Mouse (Mus musculus): Measurements from ENCODE around the gene Hcn2.

DNA sequence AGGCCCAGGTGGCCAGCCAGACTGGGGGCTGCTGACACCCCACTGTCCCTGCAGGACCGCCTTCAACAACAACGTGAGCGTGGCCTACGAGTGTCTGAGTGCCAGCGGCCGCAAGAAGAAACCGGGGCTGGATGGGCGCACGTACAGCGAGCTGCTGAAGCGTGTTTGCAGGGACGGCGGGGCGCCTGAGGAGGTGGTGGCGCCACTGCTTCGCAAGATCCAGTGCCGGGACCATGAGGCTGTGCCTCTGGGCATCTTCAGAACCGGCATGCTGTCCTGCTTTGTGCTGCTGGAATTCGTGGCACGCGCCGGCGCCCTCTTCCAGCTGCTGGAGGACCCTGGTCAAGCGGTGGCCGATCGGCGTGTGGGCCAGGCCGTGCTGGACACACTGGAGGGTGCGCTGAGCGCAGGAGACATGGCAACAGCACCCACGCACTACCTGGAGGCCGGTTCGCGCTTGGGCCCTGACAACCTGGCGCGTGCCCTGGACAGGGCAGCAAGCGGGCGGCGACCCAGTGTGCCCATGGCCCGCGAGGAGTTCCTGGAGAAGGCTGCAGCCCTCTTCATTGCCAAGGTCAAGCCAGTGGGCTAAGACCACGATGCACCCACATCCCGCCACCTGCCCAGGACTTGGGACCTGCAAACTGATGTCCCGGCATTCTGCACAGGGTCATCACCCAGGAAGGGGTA lies 40.9 kb upstream of the Hcn2 start:
- TF ChIP-seq CTCF (conservative IDR thresholded peaks at IDR 0.05 in 1 of 2, IDR thresholded peaks at IDR 0.05 in 1 of 2; ENCODE audit: low read depth in 2 of 2, low read length in 2 of 2): no peak
- no peak for TF ChIP-seq EP300 (IDR thresholded peaks at IDR 0.05; ENCODE audit: low read length)
- TF ChIP-seq USF1 (IDR thresholded peaks at IDR 0.05; ENCODE audit: low read depth, low read length): no peak
- TF ChIP-seq UBTF (IDR thresholded peaks at IDR 0.05; ENCODE audit: low read depth, low read length): no peak
- no peak for TF ChIP-seq CHD2 (IDR thresholded peaks at IDR 0.05; ENCODE audit: low read length)
- no peak for TF ChIP-seq RAD21 (IDR thresholded peaks at IDR 0.05; ENCODE audit: low read depth, low read length)

Measured in CH12.LX (cell line).